ENCODE assay signal across 20 mouse cellular contexts in the genomic region with DNA sequence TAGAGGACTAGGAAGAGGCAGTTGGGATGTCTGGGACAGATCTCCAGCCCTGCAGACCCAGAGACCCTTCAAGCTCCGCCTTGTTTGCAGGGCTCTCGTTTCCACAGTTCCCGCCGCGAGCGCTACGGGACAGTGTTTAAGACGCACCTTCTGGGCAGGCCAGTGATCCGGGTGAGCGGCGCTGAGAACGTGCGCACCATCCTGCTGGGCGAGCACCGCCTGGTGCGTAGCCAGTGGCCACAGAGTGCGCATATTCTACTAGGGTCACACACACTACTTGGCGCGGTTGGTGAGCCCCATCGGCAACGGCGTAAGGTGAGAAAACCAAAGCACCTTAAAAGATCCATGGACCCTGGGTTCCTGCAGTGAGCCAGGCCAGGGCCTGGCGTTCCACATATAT. TPM values are rescaled to one million over a fixed set of nuclear protein-coding genes. Genes with fewer than 3 reads are reported as not detected.
A peak's percentile ranks its signal among the peaks of the same experiment; 100 is the strongest.
DNase-seq lines count a peak whose midpoint lies in the region; ATAC-seq and TF ChIP-seq lines count a peak whose summit lies in the region.
"Had no signal": no experiment of that assay in that cellular context is flagged by ENCODE, and none has a peak within 500 bp of the region (broad histone marks: within the 10 kb centered on the region; RNA-seq: fewer than 3 reads in every experiment).

No protein-coding gene starts in this region.

- intact Hi-C loops in heart, postnatal 36 days (cut with DNase I) = no loop called here

- no peak overlapping the region for H3K9ac ChIP-seq in kidney, embryonic 16.5 days (replicated peaks; ENCODE audit: low read length)
- no peak overlapping the region for H3K9ac ChIP-seq in embryonic facial prominence, embryonic 13.5 days
- H3K9ac ChIP-seq in intestine, postnatal 0 days (ENCODE audit: low read depth, low read length) = no peak overlapping the region
- H3K9ac ChIP-seq in liver, embryonic 12.5 days = no peak overlapping the region
- H3K9ac ChIP-seq: limb, embryonic 15.5 days; midbrain, embryonic 12.5 days; neural tube, embryonic 13.5 days had no signal

- TF ChIP-seq CTCF in intestine, postnatal 0 days (IDR thresholded peaks at IDR 0.05; ENCODE audit: low read depth) = no peak

- H3K4me3 ChIP-seq in heart, embryonic 10.5 days = 0 out of 2 replicates have a peak overlapping the region, but pooled peaks have one; percentile 36
- H3K4me3 ChIP-seq in kidney, embryonic 16.5 days (ENCODE audit: low read length) = peak overlapping the region; percentile 12
- peak overlapping the region; percentile 15; the same call in 1 of the 2 replicates for H3K4me3 ChIP-seq in embryonic facial prominence, embryonic 13.5 days
- no peak overlapping the region for H3K4me3 ChIP-seq in intestine, postnatal 0 days (ENCODE audit: low read depth, low read length)
- no peak overlapping the region for H3K4me3 ChIP-seq in liver, embryonic 12.5 days
- H3K4me3 ChIP-seq: neural tube, embryonic 13.5 days had no signal

- no peak overlapping the region for H3K27ac ChIP-seq in heart, embryonic 10.5 days
- no peak overlapping the region for H3K27ac ChIP-seq in kidney, embryonic 16.5 days (ENCODE audit: low read length)
- H3K27ac ChIP-seq in embryonic facial prominence, embryonic 13.5 days = no peak overlapping the region
- H3K27ac ChIP-seq in intestine, postnatal 0 days (ENCODE audit: low read depth, low read length) = no peak overlapping the region
- no peak overlapping the region for H3K27ac ChIP-seq in liver, embryonic 12.5 days
- H3K27ac ChIP-seq: limb, embryonic 15.5 days; midbrain, embryonic 12.5 days; neural tube, embryonic 13.5 days had no signal

- no peaks in the 10 kb centered on the region for H3K36me3 ChIP-seq in heart, embryonic 10.5 days
- no peaks in the 10 kb centered on the region for H3K36me3 ChIP-seq in kidney, embryonic 16.5 days (ENCODE audit: insufficient read depth, low read length)
- H3K36me3 ChIP-seq in embryonic facial prominence, embryonic 13.5 days = no peaks in the 10 kb centered on the region
- H3K36me3 ChIP-seq in intestine, postnatal 0 days (ENCODE audit: control insufficient read depth, insufficient read depth) = peaks cover 9% of the 10 kb centered on the region; the same call in 1 of the 2 replicates
- H3K36me3 ChIP-seq in liver, embryonic 12.5 days = peaks cover 40% of the 10 kb centered on the region
- H3K36me3 ChIP-seq: limb, embryonic 15.5 days; midbrain, embryonic 12.5 days; neural tube, embryonic 13.5 days had no signal

- ATAC-seq in kidney, embryonic 16.5 days (ENCODE audit: low FRiP score, low TSS enrichment) = no peak
- ATAC-seq in embryonic facial prominence, embryonic 13.5 days (ENCODE audit: insufficient number of reproducible peaks, insufficient read depth, low FRiP score, low TSS enrichment, low read depth) = no peak
- ATAC-seq in intestine, postnatal 0 days = no peak
- ATAC-seq in liver, embryonic 12.5 days = no peak
- ATAC-seq: forebrain, embryonic 16.5 days; lung, postnatal 0 days had no signal

- DNase-seq in heart, embryonic 10.5 days (ENCODE audit: low spot score) = no peak
- DNase-seq in heart, postnatal 36 days = no peak
- DNase-seq in kidney, postnatal 10 days = no peak
- DNase-seq in thymus, postnatal 0 days (ENCODE audit: low spot score) = no peak
- DNase-seq: adrenal gland, adult 2 months; cerebellum, adult 9-10 months; gastrocnemius, postnatal 25 days; kidney, adult 2 months; thymus, adult 18-20 months had no signal

- peaks cover 32% of the 10 kb centered on the region for H3K4me1 ChIP-seq in heart, embryonic 10.5 days
- peaks cover 12% of the 10 kb centered on the region for H3K4me1 ChIP-seq in kidney, embryonic 16.5 days (ENCODE audit: insufficient read depth, low read length)
- peaks cover 31% of the 10 kb centered on the region for H3K4me1 ChIP-seq in embryonic facial prominence, embryonic 13.5 days
- H3K4me1 ChIP-seq in intestine, postnatal 0 days (replicated peaks; ENCODE audit: control insufficient read depth, insufficient read depth, low read length) = no peaks in the 10 kb centered on the region
- H3K4me1 ChIP-seq in liver, embryonic 12.5 days = no peaks in the 10 kb centered on the region

- peaks cover 96% of the 10 kb centered on the region for H3K27me3 ChIP-seq in heart, embryonic 10.5 days (ENCODE audit: insufficient read depth, poor library complexity, severe bottlenecking)
- H3K27me3 ChIP-seq in kidney, embryonic 16.5 days (ENCODE audit: insufficient read depth, low read length) = peaks cover 93% of the 10 kb centered on the region
- H3K27me3 ChIP-seq in embryonic facial prominence, embryonic 13.5 days = peaks cover 97% of the 10 kb centered on the region
- H3K27me3 ChIP-seq in intestine, postnatal 0 days (replicated peaks; ENCODE audit: control insufficient read depth, insufficient read depth, low read length) = peaks cover 54% of the 10 kb centered on the region
- H3K27me3 ChIP-seq in liver, embryonic 12.5 days (replicated peaks) = peaks cover 78% of the 10 kb centered on the region

- H3K9me3 ChIP-seq in heart, embryonic 10.5 days = no peaks in the 10 kb centered on the region
- H3K9me3 ChIP-seq in kidney, embryonic 16.5 days (ENCODE audit: low read length) = no peaks in the 10 kb centered on the region
- no peaks in the 10 kb centered on the region for H3K9me3 ChIP-seq in embryonic facial prominence, embryonic 13.5 days
- no peaks in the 10 kb centered on the region for H3K9me3 ChIP-seq in intestine, postnatal 0 days (ENCODE audit: control insufficient read depth)
- H3K9me3 ChIP-seq in liver, embryonic 12.5 days (replicated peaks) = no peaks in the 10 kb centered on the region
- H3K9me3 ChIP-seq: limb, embryonic 15.5 days; midbrain, embryonic 12.5 days; neural tube, embryonic 13.5 days had no signal

- WGBS in heart, embryonic 10.5 days = 7% methylated on average over 23 of the region's 23 CpGs
- WGBS in kidney, embryonic 16.5 days = 6% methylated on average over 23 of the region's 23 CpGs
- 7% methylated on average over 23 of the region's 23 CpGs for WGBS in embryonic facial prominence, embryonic 13.5 days
- 22% methylated on average over 23 of the region's 23 CpGs for WGBS in intestine, postnatal 0 days
- WGBS in liver, embryonic 12.5 days (ENCODE audit: insufficient replicate concordance) = 57% methylated on average over 23 of the region's 23 CpGs

- H3K4me2 ChIP-seq in kidney, embryonic 16.5 days (replicated peaks; ENCODE audit: low read depth, low read length) = no peak overlapping the region
- H3K4me2 ChIP-seq in embryonic facial prominence, embryonic 13.5 days = no peak overlapping the region
- no peak overlapping the region for H3K4me2 ChIP-seq in intestine, postnatal 0 days (replicated peaks; ENCODE audit: low read depth)
- no peak overlapping the region for H3K4me2 ChIP-seq in liver, embryonic 12.5 days
- H3K4me2 ChIP-seq: midbrain, embryonic 12.5 days; neural tube, embryonic 13.5 days had no signal

RNA-seq across cellular contexts. Expression of a gene that starts 1.0 kb away (rescaled TPM):
- 0.10 and 0.21 TPM in 2 replicates for polyA plus RNA-seq in heart, embryonic 10.5 days (2016; fragmentation: Nextera tagmentation; extraction: Ambion mirVana)
- total RNA-seq in heart, postnatal 36 days (2021) = not detected
- 0.11 and 0.13 TPM in 2 replicates for polyA plus RNA-seq in kidney, embryonic 16.5 days (2015; fragmentation: Nextera tagmentation; extraction: Ambion mirVana)
- polyA plus RNA-seq in embryonic facial prominence, embryonic 13.5 days (2015; fragmentation: Nextera tagmentation; extraction: Ambion mirVana) = 0.31 TPM in 1 of 2 replicates, not detected in the other
- polyA plus RNA-seq in intestine, postnatal 0 days (2015; fragmentation: Nextera tagmentation; extraction: Ambion mirVana) = not detected in 2 replicates
- polyA plus RNA-seq in liver, embryonic 12.5 days (2016; fragmentation: Nextera tagmentation; extraction: Ambion mirVana) = not detected in 2 replicates
- polyA plus RNA-seq in thymus, postnatal 0 days (2015; fragmentation: Nextera tagmentation; extraction: Ambion mirVana) = not detected in 2 replicates
- total RNA-seq: adrenal gland, adult 2 months; heart, adult 8-10 months had no signal
- polyA plus RNA-seq: adrenal gland, adult 2 months; forebrain, embryonic 16.5 days; limb, embryonic 15.5 days; liver, embryonic 16.5 days; lung, postnatal 0 days; midbrain, embryonic 12.5 days; neural tube, embryonic 13.5 days had no signal

RNA-seq across cellular contexts. Expression of a gene that starts 11.3 kb away (rescaled TPM):
- polyA plus RNA-seq in heart, embryonic 10.5 days (2016; fragmentation: Nextera tagmentation; extraction: Ambion mirVana) = 2.2 and 3.4 TPM in 2 replicates
- total RNA-seq in heart, postnatal 36 days (2021) = not detected
- 1.8 and 3.1 TPM in 2 replicates for polyA plus RNA-seq in kidney, embryonic 16.5 days (2015; fragmentation: Nextera tagmentation; extraction: Ambion mirVana)
- polyA plus RNA-seq in embryonic facial prominence, embryonic 13.5 days (2015; fragmentation: Nextera tagmentation; extraction: Ambion mirVana) = 2.8 TPM in 2 replicates
- polyA plus RNA-seq in intestine, postnatal 0 days (2015; fragmentation: Nextera tagmentation; extraction: Ambion mirVana) = 0.14 TPM in 1 of 2 replicates, not detected in the other
- 0.14 TPM in 1 of 2 replicates, not detected in the other for polyA plus RNA-seq in liver, embryonic 12.5 days (2016; fragmentation: Nextera tagmentation; extraction: Ambion mirVana)
- polyA plus RNA-seq in thymus, postnatal 0 days (2015; fragmentation: Nextera tagmentation; extraction: Ambion mirVana) = 3.6 and 3.8 TPM in 2 replicates
- polyA plus RNA-seq: adrenal gland, adult 2 months; forebrain, embryonic 16.5 days; liver, embryonic 16.5 days had no signal

Comparison
In these comparisons a context has a peak if more than half of its experiments do, and no peak if none do; other contexts are left out.
1. H3K4me3 ChIP-seq: peak in heart, embryonic 10.5 days (single experiment), kidney, embryonic 16.5 days (single experiment) and embryonic facial prominence, embryonic 13.5 days (single experiment); none in intestine, postnatal 0 days (single experiment) and liver, embryonic 12.5 days (single experiment).